Mouse (Mus musculus) midbrain, embryonic 11.5 days (tissue): ENCODE results near the gene Gpr87. TPM values are rescaled to one million over a fixed set of nuclear protein-coding genes. Genes with fewer than 3 reads are reported as not detected.

Source experiments
- ATAC-seq: fragments of 200-750 bp; cut with Nextera tagmentation; 2 replicates; pipeline ENCODE4 v1.8.0; 2017; ENCODE audit warnings: moderate TSS enrichment, moderate library complexity; ENCODE audit not compliant: low FRiP score
- DNase-seq: peaks from one replicate; pipeline ENCODE4 v3.0.0; 2015; ENCODE audit warnings: low spot score; ENCODE audit errors: missing footprints
- H3K27ac ChIP-seq: fragments of 300-500 bp; sonication (generic); 2 replicates; pipeline ENCODE4 v1.5.1; 2014; ENCODE audit warnings: low read depth, low read length
- H3K27me3 ChIP-seq: fragments of 300-500 bp; sonication (generic); 2 replicates; pipeline ENCODE4 v1.6.1; 2014; ENCODE audit warnings: mild to moderate bottlenecking, low read length, moderate library complexity, mixed read lengths; ENCODE audit not compliant: control insufficient read depth, insufficient read depth
- H3K36me3 ChIP-seq: fragments of 300-500 bp; sonication (generic); 2 replicates; pipeline ENCODE4 v1.6.1; 2014; ENCODE audit warnings: mild to moderate bottlenecking, low read length, moderate library complexity, mixed read lengths; ENCODE audit not compliant: control insufficient read depth, insufficient read depth
- H3K4me1 ChIP-seq: fragments of 300-500 bp; sonication (generic); 2 replicates; pipeline ENCODE4 v1.6.1; 2014; ENCODE audit warnings: low read length; ENCODE audit not compliant: control insufficient read depth, insufficient read depth
- H3K4me2 ChIP-seq: fragments of 300-500 bp; sonication (generic); 2 replicates; pipeline ENCODE4 v1.6.1; 2014; ENCODE audit warnings: mild to moderate bottlenecking, moderate library complexity
- H3K4me3 ChIP-seq: fragments of 300-500 bp; sonication (generic); 2 replicates; pipeline ENCODE4 v1.5.1; 2014; ENCODE audit warnings: low read depth, low read length
- H3K9ac ChIP-seq: fragments of 300-500 bp; sonication (generic); 2 replicates; pipeline ENCODE4 v1.6.1; 2014; ENCODE audit warnings: low read length
- H3K9me3 ChIP-seq: fragments of 300-500 bp; sonication (generic); 2 replicates; pipeline ENCODE4 v1.6.1; 2016; ENCODE audit warnings: low read length; ENCODE audit not compliant: control insufficient read depth
- WGBS: fragments of 180-500 bp; shearing (Covaris S2); extraction: QIAGEN DNeasy Blood & Tissue Kit; methylation state at CpG from one replicate; pipeline ENCODE4 v1.1.7; 2014; 5-methylcytosine and 5-hydroxymethylcytosine counted together
- polyA plus RNA-seq: library from polyadenylated mRNA; unstranded; fragments of >200 nt; fragmentation: Nextera tagmentation; extraction: Ambion mirVana; gene quantifications from 2 replicates; pipeline ENCODE4 v1.2.1, GENCODE M21; 2014

The Gpr87 gene
- polyA plus RNA-seq, 1 experiment from 2014 or later, result 0.26 TPM

GRCm38 (mm10) chr3:59138946-59139468 is 55.9 kb downstream of the Gpr87 start:
- H3K4me2 ChIP-seq, result no peak overlapping the region
- no peaks in the 10 kb centered on the region for H3K9me3 ChIP-seq
- H3K27me3 ChIP-seq, result no peaks in the 10 kb centered on the region
- ATAC-seq (no peak), DNase-seq (no peak)
- 82% methylated on average over 12 of the region's 12 CpGs for WGBS
- no peaks in the 10 kb centered on the region for H3K36me3 ChIP-seq
- H3K4me1 ChIP-seq, result no peaks in the 10 kb centered on the region
- H3K4me3 ChIP-seq, result no peak overlapping the region
- H3K9ac ChIP-seq, result no peak overlapping the region
- H3K27ac ChIP-seq, result no peak overlapping the region

GRCm38 (mm10) chr3:59135911-59136653 is 58.8 kb downstream of the Gpr87 start:
- H3K9me3 ChIP-seq, result no peaks in the 10 kb centered on the region
- no peaks in the 10 kb centered on the region for H3K4me1 ChIP-seq
- no peak overlapping the region for H3K4me2 ChIP-seq
- no peaks in the 10 kb centered on the region for H3K27me3 ChIP-seq
- 77% methylated on average over 5 of the region's 5 CpGs for WGBS
- no peak overlapping the region for H3K4me3 ChIP-seq
- no peak overlapping the region for H3K27ac ChIP-seq
- ATAC-seq, result peak; percentile 61; the same call in 1 of the 2 replicates
- no peaks in the 10 kb centered on the region for H3K36me3 ChIP-seq
- DNase-seq, result no peak
- H3K9ac ChIP-seq, result no peak overlapping the region

GRCm38 (mm10) chr3:59133189-59133588 is 61.7 kb downstream of the Gpr87 start:
- Histone ChIP-seq H3K27ac (no peak overlapping the region), H3K9ac (no peak overlapping the region), H3K4me3 (no peak overlapping the region), H3K27me3 (no peaks in the 10 kb centered on the region), H3K4me2 (no peak overlapping the region), H3K4me1 (no peaks in the 10 kb centered on the region), H3K36me3 (no peaks in the 10 kb centered on the region), H3K9me3 (no peaks in the 10 kb centered on the region)
- DNase-seq (no peak), ATAC-seq (no peak)
- 83% methylated on average over 5 of the region's 5 CpGs for WGBS

GRCm38 (mm10) chr3:59131966-59132365 is 62.9 kb downstream of the Gpr87 start:
- DNase-seq, result no peak
- Histone ChIP-seq H3K27me3 (no peaks in the 10 kb centered on the region), H3K27ac (no peak overlapping the region), H3K9ac (no peak overlapping the region), H3K4me1 (no peaks in the 10 kb centered on the region), H3K36me3 (no peaks in the 10 kb centered on the region), H3K4me3 (no peak overlapping the region), H3K4me2 (no peak overlapping the region), H3K9me3 (no peaks in the 10 kb centered on the region)
- no peak for ATAC-seq
- 86% methylated on average over 4 of the region's 4 CpGs for WGBS

- 82% methylated on average over 4 of the region's 4 CpGs for WGBS
- Histone ChIP-seq H3K4me1 (no peaks in the 10 kb centered on the region), H3K27ac (no peak overlapping the region)
Measured at GRCm38 (mm10) chr3:59131081-59131480, 63.8 kb downstream of the Gpr87 start.

GRCm38 (mm10) chr3:59130431-59130830 is 64.5 kb downstream of the Gpr87 start:
- no peak overlapping the region for H3K27ac ChIP-seq
- DNase-seq, result no peak
- WGBS, result 64% methylated on average over 8 of the region's 8 CpGs
- no peak overlapping the region for H3K9ac ChIP-seq
- no peaks in the 10 kb centered on the region for H3K4me1 ChIP-seq
- no peaks in the 10 kb centered on the region for H3K9me3 ChIP-seq
- H3K36me3 ChIP-seq, result no peaks in the 10 kb centered on the region
- no peak for ATAC-seq
- H3K4me2 ChIP-seq, result no peak overlapping the region
- H3K4me3 ChIP-seq, result no peak overlapping the region
- no peaks in the 10 kb centered on the region for H3K27me3 ChIP-seq

More at GRCm38 (mm10) chr3:59131081-59131480, 63.8 kb downstream of the Gpr87 start:
- Histone ChIP-seq H3K9ac (no peak overlapping the region), H3K4me3 (no peak overlapping the region), H3K27me3 (no peaks in the 10 kb centered on the region), H3K36me3 (no peaks in the 10 kb centered on the region), H3K9me3 (no peaks in the 10 kb centered on the region), H3K4me2 (no peak overlapping the region)
- DNase-seq, result no peak
- no peak for ATAC-seq

- 85% methylated on average over 3 of the region's 3 CpGs for WGBS
- H3K9me3 ChIP-seq, result no peaks in the 10 kb centered on the region
- no peak for ATAC-seq
Measured at GRCm38 (mm10) chr3:59129547-59129946, 65.4 kb downstream of the Gpr87 start.

More at GRCm38 (mm10) chr3:59129547-59129946, 65.4 kb downstream of the Gpr87 start:
- H3K27ac ChIP-seq, result no peak overlapping the region
- H3K36me3 ChIP-seq, result no peaks in the 10 kb centered on the region
- no peak overlapping the region for H3K9ac ChIP-seq
- no peaks in the 10 kb centered on the region for H3K27me3 ChIP-seq
- H3K4me3 ChIP-seq, result no peak overlapping the region
- no peak for DNase-seq
- no peak overlapping the region for H3K4me2 ChIP-seq
- H3K4me1 ChIP-seq, result no peaks in the 10 kb centered on the region

Other genes starting within 250 kb of the Gpr87 start
- 2.9 and 3.3 TPM in 2 replicates for gene Med12l, start 189.3 kb downstream of the Gpr87 start, polyA plus RNA-seq
- 0.62 and 0.72 TPM in 2 replicates for gene Gpr171, start 93.3 kb downstream of the Gpr87 start, polyA plus RNA-seq
- 1.0 and 1.4 TPM in 2 replicates for gene P2ry14, start 41.5 kb downstream of the Gpr87 start, polyA plus RNA-seq
- 1.2 and 1.4 TPM in 2 replicates for gene P2ry13, start 15.8 kb upstream of the Gpr87 start, polyA plus RNA-seq
- gene P2ry12, start 67.8 kb upstream of the Gpr87 start, polyA plus RNA-seq, result 2.7 and 3.9 TPM in 2 replicates
- 2.8 and 4.5 TPM in 2 replicates for gene Igsf10, start 149.3 kb upstream of the Gpr87 start, polyA plus RNA-seq